Mouse (Mus musculus) thymus, postnatal 36 days (tissue): ENCODE measurements around the gene Itpr2.

Experiments used
- DNase-seq, 2 experiments: peaks; one replicate each; pipeline ENCODE4 v3.0.0; 2022; ENCODE audit warnings: mixed read lengths in 2 of 2

The Itpr2 gene

DNA sequence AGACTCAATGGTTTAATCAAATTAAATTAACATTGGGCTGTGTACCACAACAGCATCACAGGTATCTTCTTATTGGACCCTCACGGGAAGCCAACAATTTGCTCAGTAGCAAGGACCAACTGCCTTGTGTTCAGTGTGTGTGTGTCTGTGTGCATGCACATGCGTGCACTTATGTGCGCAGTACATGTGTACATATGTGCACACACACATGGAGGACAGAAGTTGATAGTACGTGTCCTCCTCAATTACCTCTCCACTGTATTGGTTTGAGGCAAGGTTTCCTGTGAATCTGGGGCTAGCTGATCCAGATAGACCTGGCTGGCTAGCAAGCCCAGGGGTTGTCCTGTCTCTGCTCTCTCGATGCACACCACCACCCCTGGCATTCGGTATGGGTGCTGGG lies 246.4 kb downstream of the Itpr2 start:
- no peak for DNase-seq

DNA sequence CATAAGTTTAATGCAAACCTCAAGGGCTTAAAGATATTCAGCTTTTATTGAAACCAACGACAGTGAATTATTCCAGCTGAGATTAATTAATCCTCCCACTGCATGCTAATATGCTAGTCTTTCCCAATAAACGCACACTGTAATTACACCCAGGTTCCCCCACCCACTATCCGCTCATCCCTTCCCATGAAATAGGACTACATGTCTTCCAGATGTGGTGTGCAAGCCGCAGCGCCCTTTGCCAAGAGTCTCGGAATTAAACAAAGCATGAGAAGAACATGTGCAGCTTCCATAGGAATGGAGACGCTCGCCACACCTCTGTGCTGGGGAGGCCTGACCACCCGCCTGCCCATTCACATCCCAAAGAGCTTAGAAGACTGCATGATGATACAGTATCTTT lies 247.1 kb downstream of the Itpr2 start:
- no peak for DNase-seq

DNA sequence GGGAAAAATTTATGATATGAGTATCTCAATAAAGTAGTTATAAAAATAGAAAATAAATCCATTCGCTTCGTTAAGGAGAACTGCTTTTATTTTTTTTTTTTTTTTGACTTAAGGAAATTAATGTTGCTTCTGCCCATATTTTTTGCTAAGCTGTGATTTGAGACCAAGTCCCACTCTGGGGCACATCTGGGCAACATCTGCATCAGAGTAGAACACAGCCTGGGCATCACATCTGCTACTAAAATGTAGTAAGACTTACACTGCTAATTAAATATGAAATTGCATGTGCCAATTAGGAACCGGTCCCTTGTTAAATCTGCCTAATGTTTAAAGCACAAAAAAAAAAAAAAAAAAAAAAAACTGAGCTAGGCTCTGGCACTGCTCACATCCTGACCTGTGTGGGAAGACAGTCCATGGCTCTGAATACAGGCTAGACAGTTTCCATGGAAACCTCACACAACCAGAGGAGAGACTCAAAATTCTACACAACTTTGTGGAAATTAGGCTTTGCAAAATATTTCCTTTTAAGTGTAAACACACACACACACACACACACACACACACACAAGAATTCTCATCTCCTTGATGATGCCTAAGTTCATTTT lies 247.7 kb downstream of the Itpr2 start:
- DNase-seq = no peak

DNA sequence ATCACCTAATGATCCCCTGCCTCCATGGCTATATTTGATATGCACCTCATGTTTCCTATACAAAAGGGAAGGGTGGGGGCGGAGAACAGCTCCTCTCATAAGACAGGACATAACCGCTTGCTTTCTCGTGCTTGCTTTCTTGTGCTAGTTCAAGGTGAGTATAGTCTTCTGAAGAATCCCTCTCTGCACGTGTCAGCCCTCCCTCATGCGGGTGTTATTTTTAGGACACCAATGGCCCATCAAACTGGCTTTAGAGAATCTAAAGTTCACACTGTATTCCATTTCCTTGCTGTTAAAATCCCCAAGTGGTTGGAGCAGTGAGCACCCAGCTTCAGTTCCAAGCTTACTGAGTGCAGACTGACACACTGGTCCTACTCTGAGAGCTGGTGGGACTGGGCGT lies 252.9 kb downstream of the Itpr2 start:
- no peak for DNase-seq

DNA sequence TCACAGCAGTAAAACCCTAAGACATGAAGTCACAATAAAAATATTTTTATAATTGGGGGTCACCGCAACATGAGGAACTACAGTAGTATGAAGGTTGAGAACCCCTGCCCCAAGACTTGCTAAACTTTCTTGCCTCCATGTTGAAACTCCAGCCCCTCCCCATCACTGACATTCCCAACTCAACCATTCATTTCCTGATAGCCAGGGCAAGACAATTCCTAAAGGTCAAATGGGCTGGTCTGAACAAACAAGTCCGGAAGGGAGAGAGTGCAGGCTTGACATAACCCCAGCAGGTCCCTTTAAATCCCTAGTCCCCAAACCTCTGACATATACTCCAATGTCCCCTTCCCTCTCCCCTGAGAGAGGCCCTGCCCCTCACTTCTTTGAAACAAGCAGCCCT lies 253.7 kb downstream of the Itpr2 start:
- DNase-seq = no peak

DNA sequence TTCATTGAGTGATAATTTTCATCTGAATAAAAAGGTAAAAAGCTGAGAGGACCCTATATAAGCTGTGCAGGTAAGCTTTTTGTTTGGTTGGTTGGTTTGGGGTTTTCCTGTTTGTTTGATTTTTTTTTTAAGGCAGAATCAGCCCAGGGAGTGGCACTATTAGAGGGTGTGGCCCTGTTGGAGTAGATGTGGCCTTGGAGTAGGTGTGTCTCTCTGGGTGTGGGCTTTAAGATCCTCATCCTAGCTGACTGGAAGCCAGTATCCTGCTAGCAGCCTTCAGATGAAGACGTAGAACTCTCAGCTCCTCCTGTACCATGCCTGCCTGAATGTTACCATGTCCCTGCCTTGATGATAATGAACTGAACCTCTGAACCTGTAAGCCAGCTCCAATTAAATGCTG lies 254.1 kb downstream of the Itpr2 start:
- no peak for DNase-seq

DNA sequence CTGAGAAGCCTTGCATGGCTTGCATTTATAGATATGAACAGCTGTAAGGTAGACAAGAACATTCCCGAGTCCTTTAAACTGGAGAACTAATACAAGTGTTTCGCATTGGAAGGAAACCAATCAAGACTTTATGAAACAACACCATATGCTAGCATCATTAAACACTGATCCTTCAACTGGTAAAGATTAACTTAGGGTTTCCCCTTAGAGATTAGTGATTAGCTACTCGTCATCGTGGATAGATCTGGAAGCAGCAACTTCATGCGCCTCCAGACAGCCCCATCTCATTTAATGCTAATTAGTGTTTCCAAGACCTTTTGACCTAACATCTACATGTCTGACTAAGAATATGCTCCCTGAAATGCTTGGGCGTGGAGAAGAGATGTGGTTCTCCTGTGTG lies 255.7 kb downstream of the Itpr2 start:
- no peak for DNase-seq

DNA sequence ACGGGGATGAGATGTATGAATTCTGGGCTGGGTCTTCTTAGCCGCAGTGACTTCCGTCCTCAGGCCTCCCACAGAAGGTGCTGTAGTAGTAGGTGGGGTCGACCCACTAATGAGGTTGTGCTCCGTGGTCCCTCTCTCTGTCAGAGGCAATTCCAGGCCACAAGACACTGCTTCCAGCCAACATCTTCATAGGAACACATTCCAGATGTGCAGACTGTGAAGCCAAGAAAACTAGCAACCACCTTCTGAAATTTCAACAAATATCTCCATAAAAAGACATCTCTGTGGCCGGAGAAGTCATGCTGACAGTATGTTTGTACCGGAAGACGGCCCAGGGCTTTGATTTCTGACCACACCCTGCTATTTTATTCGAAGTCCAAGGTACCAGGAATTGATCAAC lies 256.1 kb downstream of the Itpr2 start:
- DNase-seq = no peak

DNA sequence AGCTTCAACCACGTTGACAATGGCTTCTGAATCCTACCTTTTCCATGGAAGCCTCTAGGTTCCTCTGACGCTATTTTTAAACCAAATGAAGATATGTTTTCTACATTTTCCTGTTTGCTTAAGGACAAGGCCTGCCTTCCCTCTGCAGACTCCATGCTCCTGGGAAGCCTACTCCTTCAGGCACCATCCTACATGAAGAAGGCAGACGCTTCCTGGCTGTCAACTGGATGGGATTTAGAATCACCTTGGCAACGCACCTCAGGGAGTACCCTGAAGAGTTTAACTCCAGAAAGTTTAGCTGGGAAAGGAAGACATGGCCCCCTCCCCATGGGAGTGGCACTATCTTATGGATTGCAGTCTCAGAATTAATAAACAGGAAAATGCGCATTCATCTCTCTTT lies 259.0 kb downstream of the Itpr2 start:
- no peak for DNase-seq

DNA sequence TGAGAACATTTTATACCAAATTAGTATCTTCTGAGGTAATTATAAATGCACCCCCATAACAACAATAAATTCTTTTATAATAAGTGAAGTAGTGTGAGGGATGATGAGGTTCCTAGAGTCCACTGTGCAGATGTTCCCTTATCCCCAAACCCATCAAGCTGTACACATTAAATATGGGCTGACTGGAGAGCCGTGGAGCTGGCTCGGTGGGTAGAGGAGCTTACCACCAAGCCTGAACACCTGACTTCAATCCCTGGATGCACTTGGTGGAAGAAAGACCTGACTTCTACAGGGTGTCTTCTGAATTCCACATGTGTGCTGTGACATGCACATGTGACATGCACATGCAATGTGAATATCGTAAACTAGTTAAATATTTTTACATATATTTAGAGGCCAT lies 260.7 kb downstream of the Itpr2 start:
- no peak for DNase-seq

DNA sequence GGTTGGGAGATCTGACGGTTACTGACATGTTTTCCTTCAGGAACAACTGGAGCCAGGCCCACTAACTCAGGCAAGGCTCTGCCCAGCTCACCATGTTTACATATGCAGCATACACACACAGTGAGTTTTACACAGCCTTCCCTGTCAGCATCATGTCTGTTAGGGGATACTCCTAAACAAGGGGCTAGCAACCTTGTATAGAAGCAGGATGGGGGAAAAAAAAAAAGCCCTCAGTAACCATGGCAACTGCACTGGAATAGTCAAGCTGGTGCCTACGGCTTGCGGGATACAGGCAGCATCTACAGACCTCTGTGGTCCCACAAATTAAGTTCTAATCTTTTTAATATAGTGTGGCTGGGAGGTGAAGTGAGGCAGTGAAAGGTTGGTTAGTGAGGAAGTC lies 266.9 kb downstream of the Itpr2 start:
- DNase-seq = no peak

DNA sequence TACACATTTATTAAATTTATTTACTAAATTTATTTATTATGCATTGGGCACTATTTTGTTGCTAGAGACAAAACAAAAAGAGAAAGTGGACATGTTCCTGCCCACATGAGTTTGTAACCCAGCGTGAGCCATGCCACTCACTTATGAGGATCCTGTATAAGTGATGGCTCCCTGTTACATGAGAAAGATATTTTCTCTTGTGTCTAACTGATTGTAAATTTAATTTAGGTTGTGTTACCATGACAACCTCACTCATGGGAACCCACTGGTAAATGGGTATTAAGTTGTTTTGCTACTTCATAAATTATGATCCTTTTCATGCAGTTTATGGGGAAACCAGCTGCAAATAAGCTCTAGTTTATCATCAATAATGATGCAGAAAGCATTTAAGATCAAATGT lies 267.6 kb downstream of the Itpr2 start:
- no peak for DNase-seq

DNA sequence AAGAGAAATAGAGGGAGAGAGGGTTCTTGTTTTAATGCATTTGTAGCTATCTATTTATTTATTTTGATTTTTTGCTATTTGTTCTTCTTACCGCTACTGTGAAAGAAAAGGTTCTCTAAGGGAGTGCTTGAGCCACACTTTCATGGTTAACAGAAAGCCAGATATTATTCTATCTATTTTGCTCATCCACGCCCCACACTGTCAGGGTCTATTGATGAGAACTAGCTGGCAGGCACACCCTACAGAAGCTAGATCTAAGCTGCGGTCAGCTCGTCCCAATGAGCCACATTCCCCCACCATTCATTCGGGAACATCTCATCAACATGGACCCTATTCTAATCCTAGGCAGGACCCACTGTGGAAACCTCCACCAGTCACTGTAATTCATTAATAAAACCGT lies 271.1 kb downstream of the Itpr2 start:
- DNase-seq = no peak

DNA sequence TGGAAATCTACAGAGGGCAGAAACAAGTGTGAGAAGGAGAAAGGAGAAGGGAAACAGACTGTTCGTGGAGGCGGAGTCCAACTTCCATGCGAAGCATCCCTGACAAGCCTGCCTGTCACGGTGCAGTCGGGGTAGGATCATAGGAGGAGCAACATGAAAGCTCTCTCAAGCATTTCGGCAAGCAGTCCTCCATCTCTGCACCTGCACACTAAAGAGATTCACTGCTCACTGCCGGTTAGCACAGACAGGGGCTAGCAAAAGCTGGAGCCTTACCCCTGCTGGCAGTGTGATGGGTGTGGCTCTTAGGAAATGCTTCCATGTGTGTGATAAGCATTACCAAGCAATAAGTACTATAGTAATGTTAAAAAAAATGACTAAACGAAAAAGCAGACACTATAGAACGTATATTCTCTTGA lies 271.6 kb downstream of the Itpr2 start:
- DNase-seq = no peak

DNA sequence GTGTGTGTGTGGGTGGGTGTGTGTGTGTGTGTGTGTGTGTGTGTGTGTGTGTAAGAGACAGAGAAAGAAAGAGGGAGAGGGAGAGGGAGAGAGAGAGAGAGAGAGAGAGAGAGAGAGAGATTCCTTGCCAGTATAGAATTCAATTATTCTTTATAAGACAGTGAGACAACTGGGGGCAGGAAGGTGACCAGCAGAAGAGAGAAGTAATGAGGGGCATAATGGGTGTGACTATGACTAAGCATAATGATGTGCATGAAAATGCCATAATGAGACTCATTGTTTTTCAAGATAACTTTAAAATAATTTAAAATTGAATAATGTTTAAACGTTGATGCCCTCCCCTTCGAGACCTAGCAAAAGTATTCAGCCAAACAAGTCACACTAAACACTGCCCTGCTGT lies 272.1 kb downstream of the Itpr2 start:
- no peak for DNase-seq

DNA sequence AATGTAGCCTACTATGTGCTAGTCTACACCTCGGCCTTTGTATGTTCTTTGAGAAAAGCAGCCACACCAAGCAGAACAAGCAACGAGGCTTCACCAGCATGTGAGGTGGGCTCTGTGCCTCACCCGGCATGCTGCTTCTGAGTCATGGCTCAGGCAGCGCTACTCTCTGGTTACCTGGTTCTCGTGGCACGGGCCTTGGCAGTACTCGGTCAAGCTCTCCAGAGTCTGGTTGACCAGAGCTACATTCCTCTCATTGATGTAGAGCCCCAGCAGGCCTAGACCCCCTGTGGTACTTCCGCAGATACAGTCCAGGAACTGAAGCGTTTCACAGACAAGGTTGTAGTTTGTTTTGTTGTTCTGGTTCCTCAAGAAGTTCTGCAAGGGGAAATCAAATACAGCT lies 272.5 kb downstream of the Itpr2 start:
- DNase-seq = no peak

DNA sequence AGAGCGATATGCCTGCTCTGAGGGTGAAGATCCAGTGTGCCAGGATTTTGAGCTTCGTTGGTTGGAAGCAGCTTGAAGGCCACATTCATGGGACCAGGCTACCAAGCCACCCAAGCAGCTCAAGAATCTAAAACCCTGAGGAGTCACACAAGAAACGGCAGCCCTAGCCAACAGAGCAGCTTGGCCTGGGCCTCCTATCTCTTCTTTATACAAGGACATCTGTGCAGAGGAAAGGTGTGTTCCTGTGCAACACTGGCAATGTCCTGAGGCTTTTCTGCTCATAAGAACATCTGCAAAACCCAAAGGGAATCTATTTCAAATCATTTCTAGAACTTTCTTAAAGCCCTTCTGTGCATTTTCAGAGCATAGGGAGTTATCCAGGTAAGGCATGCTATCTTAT lies 274.0 kb downstream of the Itpr2 start:
- DNase-seq = no peak

DNA sequence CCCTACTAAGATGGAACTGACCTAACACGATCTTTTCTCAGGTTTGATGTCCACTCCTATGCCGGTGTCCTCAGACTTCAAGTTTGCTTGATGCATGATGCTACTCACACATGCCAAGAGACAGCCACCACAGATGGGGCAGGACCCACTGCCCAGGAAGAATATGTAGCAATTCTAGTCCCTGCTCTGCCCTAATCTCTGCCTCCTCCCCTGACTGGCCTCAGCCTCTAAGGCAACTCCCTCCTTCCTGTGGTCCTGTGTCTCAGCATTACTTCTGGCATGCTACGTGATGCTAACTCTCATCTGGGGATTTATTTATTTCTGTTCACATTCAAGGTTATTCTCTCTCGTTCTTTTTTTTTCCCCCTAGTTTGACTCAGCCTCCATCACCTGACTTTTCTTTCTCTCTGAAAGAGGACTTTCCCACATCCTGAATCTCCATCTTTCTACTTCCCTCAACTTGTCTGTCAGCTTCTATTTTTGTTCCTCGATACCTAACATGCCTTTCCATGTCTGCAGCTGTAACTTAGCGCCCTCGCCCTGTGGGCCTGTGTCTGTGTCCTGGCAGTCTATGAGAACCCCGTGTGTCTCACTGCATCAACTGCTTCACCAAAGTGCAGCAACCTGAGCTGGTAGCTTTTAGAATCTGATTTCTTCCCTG lies 279.5 kb downstream of the Itpr2 start:
- no peak for DNase-seq

DNA sequence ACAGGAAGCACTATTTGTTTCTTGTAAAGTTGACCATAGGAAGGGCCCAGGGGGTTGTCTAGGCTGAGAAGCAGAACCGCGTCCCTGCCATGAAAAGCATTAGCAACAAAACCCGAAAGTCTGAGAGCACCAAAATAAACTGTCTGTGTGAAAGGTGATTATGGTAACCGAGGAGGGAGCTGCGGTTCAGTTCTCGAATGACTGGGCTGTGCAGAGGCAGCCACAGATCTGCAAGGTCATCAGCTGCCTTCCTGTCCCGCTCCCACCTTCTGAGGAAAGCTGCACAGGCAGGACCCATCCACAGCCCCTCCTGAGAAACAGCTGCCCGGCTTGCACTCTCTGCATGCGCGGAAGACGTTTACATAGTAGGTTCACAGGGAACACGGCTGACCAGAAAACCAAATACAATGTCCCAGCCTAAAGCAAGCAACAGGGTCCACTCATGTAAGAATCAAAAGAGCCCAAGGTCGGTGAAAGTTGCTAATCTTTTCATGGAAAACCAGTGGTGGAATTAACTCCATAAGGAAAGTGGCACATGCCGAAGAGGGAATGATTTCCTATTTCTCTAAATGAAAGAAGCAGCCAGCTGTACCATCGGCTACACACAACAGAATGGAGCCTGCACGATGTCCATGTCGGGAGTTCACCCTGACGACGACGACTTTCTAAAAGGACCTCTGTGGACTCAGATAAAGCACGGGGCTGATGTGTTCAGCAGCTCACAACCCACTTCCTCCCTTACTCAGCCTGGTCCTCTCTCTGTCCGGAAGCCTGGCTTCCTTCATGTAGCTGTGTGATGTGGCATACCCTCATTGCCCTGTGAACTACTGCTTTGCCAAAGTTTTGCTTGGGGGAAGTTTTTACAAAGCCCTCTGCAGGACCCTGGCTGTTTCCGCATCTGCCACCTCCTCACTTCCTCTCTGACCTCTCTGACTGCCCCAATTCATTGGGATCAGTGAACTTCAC lies 280.4 kb downstream of the Itpr2 start:
- peak; percentile 45 to 58 for DNase-seq

DNA sequence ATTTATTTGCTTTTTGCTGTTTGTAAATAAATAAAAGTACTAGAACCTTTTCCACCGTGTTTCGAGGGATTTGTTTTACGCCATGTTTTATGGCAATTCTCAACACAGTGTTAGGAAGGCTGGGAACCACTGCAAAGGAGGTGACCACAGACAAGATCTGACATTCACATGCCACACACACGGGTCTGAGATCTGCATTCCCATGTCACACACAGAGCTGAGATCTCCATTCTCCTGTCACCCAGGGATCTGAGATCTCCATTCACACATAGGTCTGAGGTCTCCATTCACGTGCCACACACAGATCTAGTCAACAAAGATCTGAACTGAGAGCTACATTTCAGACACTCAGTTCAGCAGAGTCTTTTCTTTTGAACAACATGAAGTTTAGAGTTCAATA lies 282.0 kb downstream of the Itpr2 start:
- DNase-seq = no peak

DNA sequence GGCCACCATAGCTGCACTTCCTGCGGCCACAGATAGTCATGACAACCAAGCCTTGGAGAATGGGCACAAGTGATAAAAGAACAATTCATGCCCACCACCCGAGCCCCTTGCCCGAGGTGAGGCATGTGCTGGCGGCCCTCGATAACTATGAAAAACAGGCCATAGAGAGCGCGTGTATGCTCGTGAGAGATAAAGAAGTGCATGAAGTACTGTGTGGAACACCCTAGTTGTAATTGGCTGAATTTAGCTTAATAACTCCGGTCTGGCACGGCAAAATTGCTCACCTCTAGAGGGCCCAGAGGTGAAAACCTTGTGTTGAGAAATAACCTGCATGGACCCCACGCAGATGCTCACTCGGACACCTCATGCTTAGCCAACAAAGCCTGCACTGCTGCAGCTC lies 282.5 kb downstream of the Itpr2 start:
- DNase-seq = no peak

DNA sequence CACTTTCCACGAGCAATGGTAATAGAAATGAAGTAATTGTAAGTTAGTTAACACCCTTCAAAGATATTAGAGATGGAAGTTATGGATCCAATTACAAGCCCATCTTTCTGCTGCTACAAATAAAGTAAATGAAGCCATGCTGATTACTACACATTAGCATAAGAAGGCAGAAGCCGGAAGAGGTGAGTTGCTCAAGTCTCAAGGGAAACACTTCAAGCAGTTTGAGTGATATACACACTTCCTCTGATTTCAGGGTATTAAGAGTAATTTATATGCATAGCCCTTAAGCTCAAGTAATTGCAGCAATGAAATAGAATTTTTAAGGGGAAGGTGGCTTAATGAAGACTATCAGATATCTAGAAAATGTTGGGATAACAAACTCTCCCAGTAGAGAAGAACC lies 286.7 kb downstream of the Itpr2 start:
- no peak for DNase-seq

DNA sequence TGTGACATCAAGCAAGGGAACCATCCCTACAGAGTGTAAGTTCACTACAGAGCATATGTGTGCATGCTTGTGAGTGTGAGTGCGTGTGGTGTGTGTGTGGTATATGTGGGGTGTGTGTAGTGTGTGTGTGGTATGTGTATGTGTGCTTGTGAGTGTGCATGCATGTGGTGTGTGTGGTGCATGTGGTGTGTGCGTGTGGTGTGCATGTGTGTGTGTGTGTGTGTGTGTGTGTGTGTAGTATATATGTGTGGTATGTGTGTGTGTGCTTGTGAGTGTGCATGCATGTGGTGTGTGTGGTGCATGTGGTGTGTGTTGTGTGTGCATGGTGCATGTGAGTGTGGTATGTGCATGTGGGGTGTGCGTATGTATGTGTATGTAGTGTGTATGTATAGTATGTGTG lies 289.7 kb downstream of the Itpr2 start:
- DNase-seq = no peak

DNA sequence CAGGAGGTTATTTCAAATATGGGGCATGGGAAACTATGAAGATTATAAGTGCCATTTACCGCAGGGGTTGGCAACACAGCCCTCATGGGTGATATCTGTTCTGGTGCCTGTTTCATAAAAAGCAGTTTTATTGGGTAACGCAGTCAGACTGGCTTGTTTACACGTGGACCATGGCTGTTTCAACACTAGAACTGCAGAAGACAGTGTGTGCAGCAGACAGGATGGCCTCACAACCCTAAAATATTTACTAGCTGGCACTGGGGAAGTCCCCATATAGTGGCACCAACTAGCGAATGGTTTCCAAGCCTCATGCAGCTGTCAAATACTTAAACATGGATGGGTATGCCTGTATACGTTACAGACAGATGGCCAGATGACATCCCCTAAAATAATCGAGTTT lies 290.8 kb downstream of the Itpr2 start:
- DNase-seq = no peak
